In the genomic region with DNA sequence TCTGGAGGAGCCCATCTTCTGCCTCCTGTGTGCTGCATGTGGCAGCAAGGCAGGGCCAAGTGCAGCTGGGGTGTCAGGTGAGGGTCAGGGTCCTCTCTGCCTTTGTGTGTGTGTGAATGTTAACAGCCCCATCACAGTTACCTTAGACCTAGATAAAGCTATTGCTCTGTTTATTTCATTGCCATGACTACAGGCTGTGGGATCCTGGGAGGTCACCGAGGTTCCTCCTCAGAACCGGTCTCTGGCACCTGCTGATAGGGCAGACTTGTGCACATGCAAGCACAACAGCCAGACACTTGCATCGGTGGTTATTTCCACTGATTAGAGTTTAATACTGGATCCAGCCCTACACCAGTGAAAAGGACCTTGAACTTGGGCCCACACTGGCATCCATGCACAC, we compare ENCODE assay signal across 19 mouse cellular contexts.
DNase-seq lines count a peak whose midpoint lies in the region; ATAC-seq and TF ChIP-seq lines count a peak whose summit lies in the region.
"Had no signal": no experiment of that assay in that cellular context is flagged by ENCODE, and none has a peak within 500 bp of the region (broad histone marks: within the 10 kb centered on the region; RNA-seq: fewer than 3 reads in every experiment).

No protein-coding gene starts in this region.

- no peak overlapping the region for H3K9ac ChIP-seq in kidney, embryonic 15.5 days
- H3K9ac ChIP-seq in liver, adult 2 months (ENCODE audit: low read depth, low read length): no peak overlapping the region
- no peak overlapping the region for H3K9ac ChIP-seq in liver, embryonic 11.5 days (ENCODE audit: low read depth, low read length)
- no peak overlapping the region for H3K9ac ChIP-seq in intestine, embryonic 15.5 days
- H3K9ac ChIP-seq: embryonic facial prominence, embryonic 12.5 days had no signal

- H3K9me3 ChIP-seq in kidney, embryonic 15.5 days (replicated peaks): no peaks in the 10 kb centered on the region
- H3K9me3 ChIP-seq in liver, embryonic 11.5 days (ENCODE audit: control insufficient read depth, low read length): no peaks in the 10 kb centered on the region
- no peaks in the 10 kb centered on the region for H3K9me3 ChIP-seq in intestine, embryonic 15.5 days
- H3K9me3 ChIP-seq: embryonic facial prominence, embryonic 12.5 days; heart, embryonic 10.5 days had no signal

- peak; percentile 36 for DNase-seq in kidney, adult 11 months
- DNase-seq in liver, adult 2 months (ENCODE audit: extremely low read depth, low read depth, low spot score): peak; percentile 56
- DNase-seq in liver, embryonic 11.5 days (ENCODE audit: low spot score): no peak
- peak; percentile 8 for DNase-seq in kidney, postnatal 14 days
- DNase-seq in layer of hippocampus, adult 8-10 months (ENCODE audit: low spot score in 2 of 2): no peak
- no peak for DNase-seq in thymus, postnatal 36 days
- DNase-seq: adrenal gland, postnatal 14 days; cerebellum, adult 11-12 months; gastrocnemius, postnatal 10 days; heart, adult 18-20 months; heart, postnatal 10 days; heart, postnatal 4 days had no signal

- no peak for ATAC-seq in kidney, embryonic 15.5 days (replicated peaks; ENCODE audit: low FRiP score)
- ATAC-seq in liver, embryonic 11.5 days (replicated peaks; ENCODE audit: low FRiP score): no peak
- peak; percentile 71 for ATAC-seq in intestine, embryonic 15.5 days
- ATAC-seq: activated CD4-positive, CD25-positive, alpha-beta regulatory T cell, adult 4 months; forebrain, embryonic 16.5 days; Patski had no signal

- 0 out of 2 replicates have a peak, but pooled peaks cover 4% of the 10 kb centered on the region for H3K4me1 ChIP-seq in kidney, embryonic 15.5 days
- peaks cover 8% of the 10 kb centered on the region; the same call in 1 of the 2 replicates for H3K4me1 ChIP-seq in liver, adult 2 months (ENCODE audit: control insufficient read depth, insufficient read depth, low read length)
- H3K4me1 ChIP-seq in liver, embryonic 11.5 days (replicated peaks; ENCODE audit: control insufficient read depth, insufficient read depth, low read length): no peaks in the 10 kb centered on the region
- no peaks in the 10 kb centered on the region for H3K4me1 ChIP-seq in intestine, embryonic 15.5 days (replicated peaks)

- no peak overlapping the region for H3K4me2 ChIP-seq in kidney, embryonic 15.5 days
- no peak overlapping the region for H3K4me2 ChIP-seq in liver, embryonic 11.5 days
- H3K4me2 ChIP-seq in intestine, embryonic 15.5 days (replicated peaks): no peak overlapping the region
- H3K4me2 ChIP-seq: embryonic facial prominence, embryonic 12.5 days had no signal

- H3K27me3 ChIP-seq in kidney, embryonic 15.5 days: 0 out of 2 replicates have a peak, but pooled peaks cover 3% of the 10 kb centered on the region
- no peaks in the 10 kb centered on the region for H3K27me3 ChIP-seq in liver, adult 2 months (ENCODE audit: control insufficient read depth, insufficient read depth, low read length)
- no peaks in the 10 kb centered on the region for H3K27me3 ChIP-seq in liver, embryonic 11.5 days (replicated peaks; ENCODE audit: control insufficient read depth, insufficient read depth, low read length)
- peaks cover 3% of the 10 kb centered on the region; the same call in 1 of the 2 replicates for H3K27me3 ChIP-seq in intestine, embryonic 15.5 days (replicated peaks)
- H3K27me3 ChIP-seq: embryonic facial prominence, embryonic 12.5 days; Patski had no signal

- H3K79me2 ChIP-seq in liver, adult 2 months (ENCODE audit: control insufficient read depth, insufficient read depth, low read length): no peaks in the 10 kb centered on the region

- WGBS in kidney, embryonic 15.5 days: 62% methylated on average over 3 of the region's 3 CpGs
- WGBS in liver, adult 2 months: 13% methylated on average over 3 of the region's 3 CpGs
- WGBS in liver, embryonic 11.5 days: 43% methylated on average over 3 of the region's 3 CpGs
- 45% methylated on average over 3 of the region's 3 CpGs for WGBS in intestine, embryonic 15.5 days

- TF ChIP-seq POLR2A in liver, adult 2 months (IDR thresholded peaks at IDR 0.05; ENCODE audit: extremely low read depth, insufficient read depth, low read length): no peak

- H3K4me3 ChIP-seq in kidney, embryonic 15.5 days (replicated peaks): no peak overlapping the region
- H3K4me3 ChIP-seq in liver, adult 2 months (ENCODE audit: insufficient read depth, low read depth, low read length): no peak overlapping the region
- no peak overlapping the region for H3K4me3 ChIP-seq in liver, embryonic 11.5 days (ENCODE audit: low read depth, low read length)
- no peak overlapping the region for H3K4me3 ChIP-seq in intestine, embryonic 15.5 days (replicated peaks)
- H3K4me3 ChIP-seq: embryonic facial prominence, embryonic 12.5 days; heart, embryonic 10.5 days had no signal

- no peaks in the 10 kb centered on the region for H3K36me3 ChIP-seq in kidney, embryonic 15.5 days
- no peaks in the 10 kb centered on the region for H3K36me3 ChIP-seq in liver, adult 2 months (ENCODE audit: control insufficient read depth, insufficient read depth, low read length)
- H3K36me3 ChIP-seq in liver, embryonic 11.5 days (ENCODE audit: control insufficient read depth, insufficient read depth, low read length): no peaks in the 10 kb centered on the region
- no peaks in the 10 kb centered on the region for H3K36me3 ChIP-seq in intestine, embryonic 15.5 days
- H3K36me3 ChIP-seq: embryonic facial prominence, embryonic 12.5 days; heart, embryonic 10.5 days had no signal

- TF ChIP-seq CTCF in liver, adult 2 months (IDR thresholded peaks at IDR 0.05; ENCODE audit: low read depth, low read length): no peak

- H3K27ac ChIP-seq in kidney, embryonic 15.5 days: no peak overlapping the region
- H3K27ac ChIP-seq in liver, adult 2 months (replicated peaks; ENCODE audit: insufficient read depth, low read depth, low read length): no peak overlapping the region
- H3K27ac ChIP-seq in liver, embryonic 11.5 days (ENCODE audit: low read depth, low read length): no peak overlapping the region
- no peak overlapping the region for H3K27ac ChIP-seq in intestine, embryonic 15.5 days
- H3K27ac ChIP-seq: embryonic facial prominence, embryonic 12.5 days; heart, embryonic 10.5 days had no signal

Comparison
In these comparisons a context has a peak if more than half of its experiments do, and no peak if none do; other contexts are left out.
1. DNase-seq: peak in kidney, adult 11 months (single experiment), liver, adult 2 months (single experiment) and kidney, postnatal 14 days (single experiment); none in liver, embryonic 11.5 days (single experiment), layer of hippocampus, adult 8-10 months (0 of 2) and thymus, postnatal 36 days (0 of 2).